Mouse (Mus musculus) macrophage (primary cell): ENCODE measurements around the gene Pmepa1. TPM values are rescaled to one million over a fixed set of nuclear protein-coding genes. Genes with fewer than 3 reads are reported as not detected.

Experiments
- H3K27ac ChIP-seq: fragments of 350-480 bp; formaldehyde crosslinking; 2 replicates; pipeline ENCODE4 v1.9.0; 2021
- H3K36me3 ChIP-seq: fragments of 350-480 bp; formaldehyde crosslinking; 2 replicates; pipeline ENCODE4 v1.9.0; 2021; ENCODE audit errors: inconsistent target
- H3K4me3 ChIP-seq: fragments of 350-480 bp; formaldehyde crosslinking; 2 replicates; pipeline ENCODE4 v1.9.0; 2021; ENCODE audit errors: inconsistent target
- H3K79me2 ChIP-seq: fragments of 350-480 bp; formaldehyde crosslinking; 2 replicates; pipeline ENCODE4 v1.9.0; 2021; ENCODE audit errors: inconsistent target
- WGBS: methylation state at CpG from one replicate; pipeline ENCODE4 v1.1.7; 2026; ENCODE audit warnings: inconsistent platforms; ENCODE audit not compliant: missing documents; 5-methylcytosine and 5-hydroxymethylcytosine counted together
- polyA plus RNA-seq: library from polyadenylated mRNA; stranded (reverse); fragments of 250-400 nt; gene quantifications from 3 replicates; pipeline ENCODE4 v1.2.4, GENCODE M21; 2018; ENCODE audit warnings: inconsistent platforms

The Pmepa1 gene
- polyA plus RNA-seq, 1 experiment from 2014 or later = 0.32 TPM

GRCm38 (mm10) chr2:173217763-173218258 lies 58.5 kb downstream of the Pmepa1 start:
- Histone ChIP-seq H3K36me3 (peaks cover 38% of the 10 kb centered on the region; the same call in 1 of the 2 replicates), H3K27ac (peak overlapping the region; percentile 60; the same call in 1 of the 2 replicates), H3K79me2 (peaks cover 39% of the 10 kb centered on the region; the same call in 1 of the 2 replicates), H3K4me3 (peak overlapping the region; percentile 53)
- 66% methylated on average over 5 of the region's 5 CpGs for WGBS

- 75% methylated on average over 3 of the region's 3 CpGs for WGBS
- Histone ChIP-seq H3K27ac (no peak overlapping the region), H3K79me2 (peaks cover 39% of the 10 kb centered on the region; the same call in 1 of the 2 replicates), H3K4me3 (peak overlapping the region; percentile 53), H3K36me3 (peaks cover 43% of the 10 kb centered on the region)
These were observed 59.1 kb downstream of the Pmepa1 start for GRCm38 (mm10) chr2:173217246-173217645.

DNA sequence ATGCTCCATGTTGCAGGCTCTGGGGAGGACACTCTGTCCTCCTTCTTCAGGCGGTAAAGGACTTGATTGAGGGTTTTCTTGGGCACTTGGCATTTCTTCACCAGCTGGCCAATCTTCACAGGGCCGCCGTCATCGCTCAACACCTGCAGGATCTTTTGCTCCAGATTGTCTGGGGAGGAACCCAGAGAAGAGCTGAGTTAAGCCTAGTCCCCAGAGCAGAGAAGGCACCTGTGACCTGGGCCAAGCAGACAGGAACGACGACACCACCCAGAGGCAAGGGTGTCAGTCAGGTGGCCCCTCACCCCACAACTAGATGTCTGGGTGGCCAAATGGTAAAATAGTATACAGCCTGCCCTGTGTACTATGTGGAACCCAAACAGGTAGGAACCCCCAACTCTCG lies 59.5 kb downstream of the Pmepa1 start:
- peaks cover 39% of the 10 kb centered on the region; the same call in 1 of the 2 replicates for H3K79me2 ChIP-seq
- peaks cover 48% of the 10 kb centered on the region for H3K36me3 ChIP-seq
- no peak overlapping the region for H3K27ac ChIP-seq
- H3K4me3 ChIP-seq = peak overlapping the region; percentile 53; the same call in 1 of the 2 replicates
- 90% methylated on average over 7 of the region's 7 CpGs for WGBS

GRCm38 (mm10) chr2:173212227-173212626 lies 64.1 kb downstream of the Pmepa1 start:
- no peak overlapping the region for H3K27ac ChIP-seq
- no peak overlapping the region for H3K4me3 ChIP-seq
- peaks cover 24% of the 10 kb centered on the region; the same call in 1 of the 2 replicates for H3K79me2 ChIP-seq
- peaks cover 94% of the 10 kb centered on the region for H3K36me3 ChIP-seq
- 93% methylated on average over 4 of the region's 4 CpGs for WGBS

DNA sequence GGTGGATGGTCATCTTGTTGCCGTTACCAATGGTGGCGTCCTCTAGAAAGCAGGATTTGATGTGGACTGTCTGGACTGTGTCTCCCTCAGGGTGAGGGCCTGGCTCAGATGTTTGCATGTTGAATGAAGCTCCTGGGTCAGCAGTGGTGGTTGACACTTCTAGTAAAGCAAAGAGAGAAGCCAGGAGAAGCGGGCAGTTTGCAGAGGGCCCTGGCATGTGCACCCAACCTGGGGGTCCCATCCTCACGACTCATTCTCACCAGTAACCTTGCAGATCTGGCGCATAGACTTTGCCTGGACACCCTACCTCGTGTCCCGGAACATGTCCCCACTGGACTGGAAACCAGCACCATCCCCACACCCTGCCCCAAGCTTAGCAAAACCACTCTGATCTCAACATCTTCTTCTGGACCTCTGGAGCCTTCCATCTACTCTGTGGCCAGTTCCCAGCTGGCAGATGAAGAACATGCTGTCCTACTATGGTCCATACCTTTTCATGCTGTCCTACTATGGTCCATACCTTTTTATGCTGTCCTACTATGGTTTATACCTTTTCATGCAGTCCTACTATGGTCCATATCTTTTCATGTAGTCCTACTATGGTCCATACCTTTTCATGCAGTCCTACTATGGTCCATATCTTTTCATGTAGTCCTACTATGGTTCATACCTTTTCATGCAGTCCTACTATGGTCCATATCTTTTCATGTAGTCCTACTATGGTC lies 67.1 kb downstream of the Pmepa1 start:
- Histone ChIP-seq H3K27ac (no peak overlapping the region), H3K79me2 (no peaks in the 10 kb centered on the region), H3K36me3 (peaks cover 72% of the 10 kb centered on the region), H3K4me3 (no peak overlapping the region)
- 91% methylated on average over 7 of the region's 7 CpGs for WGBS

DNA sequence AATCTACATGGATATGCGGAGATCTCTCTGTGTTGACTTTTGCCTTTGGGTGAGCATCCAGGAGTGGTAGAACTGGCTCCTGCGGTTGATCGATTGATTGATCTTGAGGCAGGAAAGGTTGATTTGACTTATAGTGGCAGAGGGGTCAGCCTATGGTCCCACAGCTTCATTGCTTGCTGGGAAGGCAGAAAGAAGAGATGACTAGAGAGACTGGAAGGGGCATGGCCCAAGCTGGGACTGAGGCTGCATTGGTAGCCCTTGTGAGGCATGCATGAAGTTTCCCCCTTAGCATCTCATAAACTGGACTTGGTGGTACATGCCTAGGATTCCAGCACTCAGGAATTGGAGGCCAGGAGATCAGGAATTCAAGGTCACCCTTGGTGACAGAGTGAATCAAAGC lies 69.3 kb downstream of the Pmepa1 start:
- peaks cover 55% of the 10 kb centered on the region for H3K36me3 ChIP-seq
- no peak overlapping the region for H3K27ac ChIP-seq
- 96% methylated on average over 3 of the region's 3 CpGs for WGBS
- no peaks in the 10 kb centered on the region for H3K79me2 ChIP-seq
- H3K4me3 ChIP-seq = no peak overlapping the region

- Histone ChIP-seq H3K4me3 (no peak overlapping the region), H3K27ac (no peak overlapping the region), H3K36me3 (peaks cover 41% of the 10 kb centered on the region), H3K79me2 (no peaks in the 10 kb centered on the region)
- 92% methylated on average over 14 of the region's 14 CpGs for WGBS
These were observed 70.7 kb downstream of the Pmepa1 start for GRCm38 (mm10) chr2:173205563-173206099.

GRCm38 (mm10) chr2:173204671-173205070 lies 71.7 kb downstream of the Pmepa1 start:
- H3K36me3 ChIP-seq = peaks cover 31% of the 10 kb centered on the region
- no peak overlapping the region for H3K27ac ChIP-seq
- no peak overlapping the region for H3K4me3 ChIP-seq
- 93% methylated on average over 4 of the region's 4 CpGs for WGBS
- H3K79me2 ChIP-seq = no peaks in the 10 kb centered on the region

GRCm38 (mm10) chr2:173203726-173204125 lies 72.6 kb downstream of the Pmepa1 start:
- 88% methylated on average over 3 of the region's 3 CpGs for WGBS
- peaks cover 22% of the 10 kb centered on the region for H3K36me3 ChIP-seq
- no peaks in the 10 kb centered on the region for H3K79me2 ChIP-seq
- H3K27ac ChIP-seq = no peak overlapping the region
- no peak overlapping the region for H3K4me3 ChIP-seq

- Histone ChIP-seq H3K4me3 (no peak overlapping the region), H3K36me3 (peaks cover 15% of the 10 kb centered on the region), H3K79me2 (no peaks in the 10 kb centered on the region), H3K27ac (no peak overlapping the region)
- WGBS = 94% methylated on average over 19 of the region's 19 CpGs
These were observed 73.2 kb downstream of the Pmepa1 start for GRCm38 (mm10) chr2:173202924-173203689.

- H3K36me3 ChIP-seq = no peaks in the 10 kb centered on the region
- no peak overlapping the region for H3K4me3 ChIP-seq
- H3K79me2 ChIP-seq = no peaks in the 10 kb centered on the region
- 92% methylated on average over 4 of the region's 4 CpGs for WGBS
- H3K27ac ChIP-seq = no peak overlapping the region
These were observed 81.5 kb downstream of the Pmepa1 start for GRCm38 (mm10) chr2:173194796-173195195.

DNA sequence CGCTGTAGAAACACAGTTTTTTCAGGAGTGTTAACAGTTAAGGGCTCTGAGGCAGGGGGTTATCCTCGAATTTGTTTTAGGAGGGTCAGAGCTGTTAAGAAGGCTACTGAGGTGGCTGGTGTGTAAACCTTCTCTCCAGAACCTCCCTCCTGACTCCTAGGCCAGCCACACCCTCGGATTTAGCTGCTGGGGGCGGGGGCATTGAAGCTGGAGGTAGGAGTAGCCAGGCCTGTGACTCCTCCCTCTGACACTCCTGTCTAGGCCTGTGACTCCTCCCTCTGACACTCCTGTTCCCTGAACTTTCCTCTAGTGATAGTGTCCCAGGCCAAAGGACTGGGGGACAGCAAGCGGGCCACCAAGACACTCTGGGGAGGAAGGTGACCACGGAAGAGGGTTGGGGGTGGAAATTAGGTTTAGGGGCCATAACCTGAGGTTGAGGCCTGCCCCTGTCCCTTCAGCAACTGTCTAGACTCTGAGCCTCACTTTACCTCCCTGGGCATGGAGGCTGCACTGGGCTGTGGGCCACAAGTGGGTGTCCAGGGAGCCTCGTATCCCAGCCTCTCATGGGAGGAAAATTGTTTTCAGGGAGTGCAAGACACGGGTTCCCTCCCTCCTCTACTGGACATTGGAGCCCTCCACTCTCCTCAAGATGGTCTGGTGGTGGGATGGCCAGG lies 89.0 kb downstream of the Pmepa1 start:
- Histone ChIP-seq H3K36me3 (no peaks in the 10 kb centered on the region), H3K27ac (no peak overlapping the region), H3K4me3 (no peak overlapping the region), H3K79me2 (no peaks in the 10 kb centered on the region)
- 51% methylated on average over 6 of the region's 8 CpGs for WGBS

GRCm38 (mm10) chr2:173186047-173186943 lies 90.0 kb downstream of the Pmepa1 start:
- Histone ChIP-seq H3K4me3 (no peak overlapping the region), H3K79me2 (no peaks in the 10 kb centered on the region), H3K36me3 (no peaks in the 10 kb centered on the region), H3K27ac (no peak overlapping the region)
- 26% methylated on average over 26 of the region's 26 CpGs for WGBS
